Mouse (Mus musculus): ENCODE results near the gene Nodal.

The Nodal gene

DNA sequence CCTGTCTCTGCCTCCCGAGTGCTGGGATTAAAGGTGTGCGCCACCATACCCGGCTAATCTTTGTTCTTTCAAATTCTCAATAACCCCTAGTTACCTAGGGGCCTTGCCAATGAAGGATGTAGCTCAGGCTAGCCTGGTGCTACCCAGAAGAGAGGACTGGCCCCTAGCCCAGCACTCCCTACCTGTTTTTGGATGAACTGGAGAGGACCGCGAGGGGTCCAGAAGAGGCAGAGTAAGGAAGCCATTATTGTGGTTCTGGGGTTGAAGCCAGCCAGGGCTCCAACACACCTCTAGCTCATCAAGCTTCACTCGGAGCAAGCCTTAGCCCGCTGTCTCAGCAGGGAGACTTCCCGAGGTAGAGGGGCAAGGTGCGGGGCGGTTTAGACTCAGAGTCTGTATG, at the start of gene Nodal:
TSS of gene Nodal (plus strand) at position 301 of the 400 bp plus-strand sequence.
- no peak for DNase-seq (ENCODE audit: low spot score)

DNA sequence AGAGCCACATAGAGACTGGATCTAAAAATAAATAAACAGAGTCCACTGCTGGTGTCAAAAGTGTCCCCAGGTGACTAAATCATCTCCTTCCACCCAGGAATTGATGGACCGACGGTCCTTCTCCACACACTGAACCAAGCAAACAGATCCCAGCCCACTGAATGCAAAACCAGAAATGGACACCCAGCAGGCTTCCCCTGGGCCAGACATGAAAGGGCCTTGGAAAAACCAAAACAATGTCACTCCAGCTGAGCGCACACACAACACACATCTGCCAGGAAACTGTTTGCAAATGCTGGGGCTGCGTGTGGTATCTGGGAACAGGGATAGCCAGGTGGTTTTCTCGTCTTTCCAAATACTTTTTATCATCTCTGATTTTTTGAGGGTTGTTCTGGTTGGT, 48.0 kb upstream of the Nodal start:
- DNase-seq (ENCODE audit: low spot score) = no peak

DNA sequence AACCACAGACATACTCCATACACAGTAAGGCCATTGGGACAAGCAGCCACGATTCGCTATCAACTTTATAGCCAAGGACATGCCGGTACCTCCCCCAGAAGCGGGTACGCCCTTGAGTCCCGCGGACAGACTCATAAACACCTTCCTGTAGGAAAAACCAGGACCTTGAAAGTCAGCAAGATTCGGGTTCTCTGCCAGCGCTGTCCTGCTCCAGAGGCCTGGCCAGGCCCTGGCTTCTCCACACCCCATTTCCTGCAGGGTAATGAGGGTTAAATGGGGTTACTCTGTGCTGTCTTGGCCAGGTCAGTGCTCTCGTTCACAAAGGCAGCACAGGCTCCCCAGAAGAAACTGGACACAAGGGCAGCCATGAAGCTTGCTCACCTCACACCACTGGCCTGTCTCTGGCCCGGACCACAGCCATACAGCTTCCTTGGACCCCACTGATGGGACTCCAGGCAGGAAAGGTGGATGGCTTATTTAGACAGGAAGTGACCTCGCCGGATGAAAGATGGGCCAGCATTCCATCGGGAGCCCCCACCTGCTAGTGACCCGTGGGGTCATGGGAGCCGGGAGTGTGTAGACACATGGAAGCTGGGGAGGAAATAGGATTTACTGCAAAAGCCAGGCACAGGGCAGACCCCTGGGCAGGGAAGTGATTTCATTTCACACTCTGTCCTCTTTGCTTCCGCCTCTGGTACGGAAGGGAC, 47.3 kb upstream of the Nodal start:
- DNase-seq (ENCODE audit: low spot score) = peak; percentile 84

- no peak for DNase-seq (ENCODE audit: low spot score)
Measured at GRCm38 (mm10) chr10:61371884-61372584, 45.7 kb upstream of the Nodal start.

DNA sequence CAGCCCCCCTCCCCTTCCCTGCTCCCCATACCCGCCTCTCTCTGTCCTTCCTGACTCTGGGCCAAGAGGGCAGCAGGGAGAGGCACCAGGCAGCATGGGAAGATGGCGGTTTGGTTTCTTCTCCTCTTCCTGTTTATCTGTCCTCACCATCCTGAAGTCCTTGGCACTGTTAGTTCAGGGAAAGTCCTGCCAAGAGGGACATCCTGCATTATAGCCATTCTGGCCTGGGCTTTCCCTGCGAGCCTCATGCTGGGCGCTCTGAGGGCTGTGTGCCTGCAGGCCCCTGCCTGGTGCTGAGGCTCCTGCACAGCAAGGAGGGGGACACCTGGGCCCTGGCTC, 45.2 kb upstream of the Nodal start:
- no peak for DNase-seq (ENCODE audit: low spot score)

DNA sequence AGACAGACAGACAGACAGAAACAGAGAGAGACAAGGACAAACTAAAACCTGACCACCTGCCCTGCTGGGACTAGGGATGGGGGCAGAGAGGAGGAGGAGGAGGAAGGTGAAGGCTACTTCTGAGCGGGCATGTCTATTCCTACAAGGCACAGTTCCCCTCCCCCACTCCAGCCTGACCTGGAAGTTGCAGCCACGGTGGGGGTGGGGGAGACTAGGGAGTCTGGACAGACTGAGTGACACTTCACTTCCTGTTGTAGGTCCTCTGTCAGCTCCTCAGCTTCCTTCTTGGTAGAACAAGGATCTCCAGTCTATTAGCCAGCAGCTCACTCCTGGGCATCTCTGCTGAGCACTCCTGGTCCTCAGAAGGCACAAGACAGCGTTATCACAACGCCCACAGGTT, 43.7 kb upstream of the Nodal start:
- DNase-seq (ENCODE audit: low spot score) = no peak

GRCm38 (mm10) chr10:61374771-61375481, 42.8 kb upstream of the Nodal start:
- no peak for DNase-seq (ENCODE audit: low spot score)

GRCm38 (mm10) chr10:61378050-61378449, 39.7 kb upstream of the Nodal start:
- no peak for DNase-seq (ENCODE audit: low spot score)

DNA sequence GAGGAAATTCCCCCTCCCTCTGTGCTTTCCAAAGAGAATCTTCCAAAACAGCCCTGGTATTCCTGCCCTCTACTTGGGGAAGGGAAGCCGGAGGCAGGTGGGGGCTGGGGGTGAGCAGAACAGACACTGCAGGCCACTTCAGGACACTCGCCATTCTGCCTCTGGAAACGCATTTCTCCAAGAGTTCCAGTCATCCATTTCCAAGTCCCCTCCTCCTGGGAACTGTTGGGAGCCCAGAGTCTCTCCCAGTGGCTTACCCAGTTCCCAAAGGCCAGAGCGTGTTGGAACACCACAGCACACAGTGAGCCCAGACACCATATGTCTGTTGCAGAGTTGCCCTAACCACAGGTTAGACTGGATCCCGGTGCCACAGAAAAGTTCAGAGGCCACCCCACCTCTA, 39.1 kb upstream of the Nodal start:
- no peak for DNase-seq (ENCODE audit: low spot score)

DNA sequence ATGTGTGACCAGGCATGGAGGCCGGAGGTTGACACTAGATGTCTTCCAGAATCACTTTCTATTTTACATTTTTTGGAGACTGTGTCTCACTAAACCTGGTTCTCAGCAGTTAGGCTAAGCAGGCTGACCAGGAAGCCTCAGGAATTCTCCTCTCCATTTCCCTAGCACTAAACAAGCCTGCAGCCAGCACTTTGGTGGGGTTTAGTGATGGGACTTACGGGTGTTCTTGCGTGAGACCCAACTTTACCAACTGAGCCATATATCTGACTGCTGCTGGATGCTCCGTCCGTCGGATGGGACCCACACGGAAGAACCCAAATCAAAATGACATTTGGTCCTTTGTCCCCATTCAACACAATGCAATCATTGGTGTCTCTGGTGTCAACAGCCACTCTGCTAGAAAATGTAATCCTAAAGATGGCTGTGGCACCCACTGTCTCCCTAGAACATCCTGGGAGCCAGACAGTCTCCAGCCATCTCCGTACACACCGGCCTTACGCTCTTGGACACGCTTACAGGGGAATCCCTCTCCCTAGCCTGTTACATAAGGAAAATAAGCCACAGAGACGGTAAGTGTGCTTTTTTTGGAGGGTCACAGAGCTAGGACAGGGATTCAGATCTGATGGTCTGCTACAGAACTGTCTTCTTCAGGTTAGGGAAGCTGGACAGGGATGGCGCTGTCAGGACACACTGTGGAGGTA, 38.3 kb upstream of the Nodal start:
- DNase-seq (ENCODE audit: low spot score) = no peak

- no peak for DNase-seq (ENCODE audit: low spot score)
Measured at GRCm38 (mm10) chr10:61380186-61380585, 37.6 kb upstream of the Nodal start.

DNA sequence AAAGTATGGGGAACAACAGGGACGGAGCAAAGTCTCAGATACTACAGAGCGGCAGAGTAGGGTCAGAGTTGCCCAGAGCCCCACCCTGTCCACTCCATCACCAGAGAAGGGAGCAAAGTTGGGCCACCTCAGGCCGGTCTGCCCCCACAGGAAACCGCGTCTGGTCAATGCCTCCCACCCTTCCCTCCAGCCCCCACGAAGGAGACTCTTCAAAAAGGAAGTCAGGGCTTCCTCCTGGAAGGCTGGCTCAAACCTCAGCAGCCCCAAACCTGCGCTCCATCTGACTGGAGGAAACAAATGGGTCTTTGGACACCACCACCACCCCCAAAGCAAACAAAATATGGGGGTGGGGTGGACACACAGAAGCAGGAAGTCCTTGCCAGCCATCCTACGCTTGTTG, 35.9 kb upstream of the Nodal start:
- no peak for DNase-seq (ENCODE audit: low spot score)

DNA sequence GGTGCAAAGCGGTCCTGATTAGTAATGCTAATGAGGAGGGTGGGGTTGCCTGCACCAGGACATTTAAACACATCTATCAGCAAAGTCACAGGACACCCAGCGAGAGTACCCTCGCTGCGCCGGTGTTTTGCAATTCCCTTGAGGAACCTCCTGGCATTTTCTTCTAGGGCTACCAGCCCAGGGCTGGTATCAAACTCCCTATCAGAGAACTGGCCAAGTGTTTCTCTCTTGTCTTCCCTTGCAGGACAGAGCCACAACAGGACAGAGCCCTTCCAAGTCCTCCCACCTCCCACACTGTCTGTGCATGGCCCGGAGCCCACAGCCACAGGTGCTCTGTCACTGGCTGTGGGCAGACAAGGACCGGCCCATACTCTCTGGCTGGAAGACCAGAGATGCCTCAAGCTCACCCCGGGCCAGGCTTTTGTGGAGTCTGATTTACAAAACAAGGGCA, 35.5 kb upstream of the Nodal start:
- DNase-seq (ENCODE audit: low spot score) = no peak

DNA sequence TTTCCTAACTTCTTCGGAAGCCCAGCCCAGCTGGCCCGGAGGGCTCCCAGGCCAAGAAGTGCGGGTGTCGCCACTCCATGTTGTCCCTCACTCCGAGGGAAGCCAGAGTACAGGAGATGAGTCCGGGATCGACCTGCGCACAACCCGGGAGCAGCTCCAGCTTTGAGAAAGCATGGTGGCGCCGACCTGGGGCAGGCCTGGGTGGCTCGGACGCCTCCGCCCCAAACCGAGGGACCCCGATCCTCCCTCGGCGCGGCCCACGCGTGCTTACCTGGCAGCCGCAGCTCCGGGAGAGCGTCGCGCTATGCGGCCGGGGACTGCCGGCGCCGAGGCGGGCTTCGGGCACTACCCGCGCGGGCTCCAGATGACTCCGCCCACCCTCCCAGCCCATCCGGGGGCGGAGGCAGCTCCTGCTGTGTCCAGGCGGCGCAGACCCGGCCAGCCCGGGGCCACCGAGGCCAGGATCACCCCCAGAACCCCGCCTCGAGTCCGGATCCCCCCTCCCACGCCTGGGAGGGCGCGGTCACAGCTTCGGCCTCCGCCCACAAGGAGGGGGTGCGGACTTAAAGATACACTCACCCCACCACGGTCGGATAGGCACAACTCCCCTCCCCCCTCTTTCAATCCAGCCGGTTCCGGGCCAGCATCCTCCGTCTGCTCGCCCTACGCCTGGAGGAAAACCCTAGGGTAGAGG, 34.6 kb upstream of the Nodal start, which contains the start of gene Pald1:
TSS of gene Pald1 (minus strand) at position 510 of the 694 bp plus-strand sequence.
- peak; percentile 85 for DNase-seq (ENCODE audit: low spot score)

GRCm38 (mm10) chr10:61383715-61384047, 34.1 kb upstream of the Nodal start:
- no peak for DNase-seq (ENCODE audit: low spot score)

- DNase-seq (ENCODE audit: low spot score) = no peak
Measured at GRCm38 (mm10) chr10:61385174-61385573, 32.6 kb upstream of the Nodal start.

DNA sequence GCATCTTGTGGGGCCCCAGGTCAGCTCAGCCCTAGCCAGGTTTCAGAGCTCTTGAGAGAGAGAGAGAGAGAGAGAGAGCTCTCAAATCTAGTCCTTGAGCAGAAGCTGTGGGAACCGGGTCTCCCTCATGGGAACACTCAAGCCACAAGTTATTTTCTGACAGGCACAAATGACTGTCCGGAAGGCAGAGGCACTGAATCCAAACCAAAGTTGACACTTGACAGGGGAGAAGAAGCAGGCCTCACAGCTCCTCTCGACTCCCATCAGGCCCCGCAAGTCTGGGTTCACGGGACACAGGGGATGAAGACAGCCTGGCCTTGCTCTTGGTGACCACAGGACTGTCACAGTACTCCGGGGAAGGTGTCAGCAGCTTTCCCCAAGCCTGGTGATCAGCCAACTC, 31.5 kb upstream of the Nodal start:
- no peak for DNase-seq (ENCODE audit: low spot score)

GRCm38 (mm10) chr10:61389020-61389419, 28.8 kb upstream of the Nodal start:
- DNase-seq (ENCODE audit: low spot score) = no peak

DNA sequence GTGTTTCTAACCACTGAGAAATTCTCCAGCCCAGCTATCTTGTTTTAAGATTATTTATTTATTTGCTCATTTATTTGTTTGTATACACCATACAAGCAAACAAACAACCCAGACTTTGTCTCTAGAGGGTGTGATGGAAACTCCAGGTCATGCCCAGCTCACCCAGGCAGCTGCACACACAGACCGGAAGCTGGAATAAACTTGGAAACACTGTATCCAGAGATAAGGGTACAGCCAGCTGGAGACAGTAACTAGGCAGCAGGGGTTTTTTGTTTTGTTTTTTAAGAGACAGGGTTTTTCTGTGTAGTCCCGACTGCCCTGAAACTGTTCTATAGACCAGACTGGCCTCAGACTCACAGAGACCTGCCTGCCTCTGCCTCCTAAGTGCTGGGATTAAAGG, 27.6 kb upstream of the Nodal start:
- DNase-seq (ENCODE audit: low spot score) = no peak

DNA sequence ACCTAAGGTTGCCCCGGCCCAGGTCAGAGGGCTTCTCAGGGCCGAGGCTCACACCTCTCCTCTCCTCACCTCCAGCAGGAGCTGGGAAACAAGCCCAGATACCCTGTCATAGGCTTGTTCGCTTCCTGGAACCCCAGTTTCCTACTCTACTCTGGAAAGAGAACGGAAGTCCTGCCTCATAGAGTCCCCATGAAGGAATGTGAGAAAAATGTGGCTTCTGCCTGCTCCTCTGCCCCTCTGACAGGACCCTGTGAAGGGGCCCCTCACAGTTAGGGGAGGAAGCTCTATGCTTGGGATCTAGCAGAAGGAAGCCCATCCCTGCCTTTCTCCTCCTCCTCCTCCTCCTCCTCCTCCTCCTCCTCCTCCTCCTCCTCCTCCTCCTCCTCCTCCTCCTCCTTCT, 25.2 kb upstream of the Nodal start:
- DNase-seq (ENCODE audit: low spot score) = no peak

DNA sequence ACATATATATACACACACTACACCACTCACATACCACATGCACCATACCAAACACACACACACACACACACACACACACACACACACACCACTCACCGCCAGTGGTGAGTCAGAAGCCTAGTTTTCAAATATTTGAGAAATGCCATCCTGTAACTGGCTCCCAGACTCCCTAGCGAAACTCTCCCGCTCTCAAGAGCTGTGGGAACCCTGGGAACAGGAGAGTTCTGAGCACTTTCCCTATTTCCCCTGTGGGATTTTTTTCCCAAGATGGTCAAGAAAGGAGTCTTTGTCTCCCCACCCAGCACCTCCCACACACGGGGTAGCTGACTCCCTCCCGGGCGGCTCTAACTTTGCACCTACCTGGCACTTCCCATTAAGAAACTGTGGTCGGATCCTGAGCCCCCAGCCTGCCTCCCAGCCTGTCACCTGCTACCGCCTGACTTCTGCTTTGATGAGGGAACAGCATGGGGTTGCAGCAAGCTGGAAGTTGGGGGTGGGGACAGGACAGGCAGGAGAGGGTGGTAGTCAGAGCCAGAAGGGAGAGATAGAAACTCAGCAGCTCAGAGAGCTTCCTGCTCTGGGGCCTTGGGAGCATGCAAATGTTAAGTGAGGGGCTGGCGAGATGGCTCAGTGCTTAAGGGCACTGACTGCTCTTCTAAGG, 23.2 kb upstream of the Nodal start:
- no peak for DNase-seq (ENCODE audit: low spot score)
